Mouse (Mus musculus) liver, adult 2 months (tissue): Measurements from ENCODE around the gene Chrne. TPM values are rescaled to one million over a fixed set of nuclear protein-coding genes. Genes with fewer than 3 reads are reported as not detected.
A peak's percentile ranks its signal among the peaks of the same experiment; 100 is the strongest.

ENCODE experiments used
- DNase-seq: peaks from one replicate; pipeline ENCODE4 v3.0.0-alpha.2; 2011; ENCODE audit warnings: low read depth, low spot score; ENCODE audit errors: extremely low read depth
- H3K27ac ChIP-seq: fragments of 200-500 bp; replicated peaks from 2 replicates; pipeline ENCODE4 v1.5.1; 2012; ENCODE audit warnings: low read depth, mild to moderate bottlenecking, control low read depth, inconsistent platforms, low read length; ENCODE audit not compliant: insufficient read depth
- H3K27me3 ChIP-seq: fragments of 200-500 bp; 2 replicates; pipeline ENCODE4 v1.6.1; 2012; ENCODE audit warnings: mild to moderate bottlenecking, moderate library complexity, low read length, inconsistent platforms; ENCODE audit not compliant: control insufficient read depth, insufficient read depth
- H3K36me3 ChIP-seq: fragments of 200-500 bp; 2 replicates; pipeline ENCODE4 v1.6.1; 2012; ENCODE audit warnings: low read length, inconsistent platforms; ENCODE audit not compliant: control insufficient read depth, insufficient read depth
- H3K4me1 ChIP-seq: fragments of 200-500 bp; 2 replicates; pipeline ENCODE4 v1.6.1; 2011; ENCODE audit warnings: low read length; ENCODE audit not compliant: control insufficient read depth, insufficient read depth
- H3K4me3 ChIP-seq: fragments of 200-500 bp; 2 replicates; pipeline ENCODE4 v1.5.1; 2011; ENCODE audit warnings: low read depth, mild to moderate bottlenecking, control low read depth, low read length, moderate library complexity; ENCODE audit not compliant: insufficient read depth
- H3K79me2 ChIP-seq: fragments of 200-500 bp; 2 replicates; pipeline ENCODE4 v1.6.1; 2012; ENCODE audit warnings: inconsistent platforms, mild to moderate bottlenecking, low read length, moderate library complexity; ENCODE audit not compliant: control insufficient read depth, insufficient read depth
- H3K9ac ChIP-seq: fragments of 200-500 bp; 2 replicates; pipeline ENCODE4 v1.6.1; 2012; ENCODE audit warnings: low read depth, mild to moderate bottlenecking, control low read depth, inconsistent platforms, low read length
- CTCF ChIP-seq: fragments of 200-500 bp; IDR thresholded peaks from 2 replicates; pipeline ENCODE4 v1.5.1; 2011; ENCODE audit warnings: low read depth, low read length, control low read depth
- POLR2A ChIP-seq: fragments of 200-500 bp; IDR thresholded peaks from 2 replicates; pipeline ENCODE4 v1.6.1; 2011; ENCODE audit warnings: low read length, control low read depth; ENCODE audit not compliant: insufficient read depth; ENCODE audit errors: extremely low read depth
- WGBS: fragments of 180-500 bp; shearing (Covaris S2); methylation state at CpG from one replicate; pipeline ENCODE4 v1.1.7; 2018; 5-methylcytosine and 5-hydroxymethylcytosine counted together
- polyA plus RNA-seq: library from polyadenylated mRNA; depleted of rRNA; stranded (reverse); fragments of >200 nt; gene quantifications from 2 replicates; pipeline ENCODE4 v1.2.3, GENCODE M21; 2012
- total RNA-seq: library from RNA; depleted of rRNA; stranded (reverse); fragments of >200 nt; gene quantifications from 2 replicates; pipeline ENCODE4 v1.2.3, GENCODE M21; 2014

Gene Chrne
- total and polyA plus RNA-seq, 2 experiments = 0.09 to 1.3 TPM

DNA sequence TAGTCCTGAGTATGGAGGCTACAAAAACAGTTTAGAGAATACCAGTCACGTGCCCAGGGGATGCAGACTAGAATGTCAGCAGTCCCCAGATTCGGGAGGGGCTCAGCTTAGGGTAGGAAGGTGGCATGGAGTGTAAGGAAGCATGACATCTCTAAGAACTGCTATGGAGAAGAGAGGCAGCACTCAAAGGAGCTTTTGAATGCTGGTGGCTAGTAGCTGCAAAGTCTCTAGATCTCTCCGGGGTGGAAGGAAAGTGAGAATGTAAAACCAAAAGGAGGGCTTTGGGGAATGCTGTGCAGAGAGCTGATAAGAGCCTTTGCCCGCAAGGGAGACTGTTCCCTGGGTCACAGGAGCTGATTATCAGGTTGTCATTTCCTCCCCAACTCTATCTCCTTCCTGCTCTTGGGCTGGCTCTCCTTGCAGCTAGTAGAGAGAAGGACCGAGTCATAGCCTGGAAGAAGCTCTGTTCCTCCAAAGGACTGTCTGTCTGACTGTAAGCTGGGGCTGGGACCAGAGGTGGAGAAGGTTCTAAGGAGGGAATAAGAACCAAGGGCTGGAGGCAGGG is 19.8 kb upstream of the Chrne start, which contains the start of gene Gp1ba:
TSS of gene Gp1ba (plus strand) at position 409 of the 565 bp plus-strand sequence.
- Histone ChIP-seq H3K27ac (no peak within 1 kb of the TSS; the same call in 1 of the 2 replicates), H3K4me3 (no peak within 1 kb of the TSS), H3K9ac (no peak within 1 kb of the TSS), H3K79me2 (no peaks in the 10 kb centered on the region), H3K4me1 (no peaks in the 10 kb centered on the region; the same call in 1 of the 2 replicates), H3K36me3 (no peaks in the 10 kb centered on the region), H3K27me3 (no peaks in the 10 kb centered on the region)
- no peak for DNase-seq
- 39% methylated on average over 5 of the region's 5 CpGs for WGBS
- no peak for TF ChIP-seq POLR2A
- TF ChIP-seq CTCF = no peak

DNA sequence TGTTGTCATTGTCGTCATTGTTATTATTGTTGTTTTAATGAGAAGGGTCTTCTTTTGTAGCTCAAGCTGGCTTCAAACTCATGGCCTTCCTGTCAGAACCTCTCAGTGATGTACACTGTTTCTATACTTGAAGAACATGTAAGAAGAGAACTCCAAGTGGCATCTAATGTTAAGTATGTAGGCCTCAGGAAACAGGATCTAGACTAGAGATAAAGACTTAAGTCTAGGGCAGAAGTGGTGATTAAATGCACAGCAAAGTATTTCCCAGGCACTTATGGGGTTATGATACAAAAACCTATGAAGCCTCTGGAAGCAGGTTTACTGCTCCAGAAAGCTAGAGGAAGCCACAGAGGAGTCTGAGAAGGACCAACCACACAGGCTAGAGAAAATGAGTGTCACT is 19.3 kb upstream of the Chrne start:
- Histone ChIP-seq H3K79me2 (no peaks in the 10 kb centered on the region), H3K27me3 (no peaks in the 10 kb centered on the region), H3K9ac (no peak overlapping the region), H3K27ac (no peak overlapping the region; the same call in 1 of the 2 replicates), H3K4me3 (no peak overlapping the region), H3K4me1 (no peaks in the 10 kb centered on the region; the same call in 1 of the 2 replicates), H3K36me3 (no peaks in the 10 kb centered on the region)
- 85% methylated on average over 1 of the region's 1 CpGs for WGBS
- DNase-seq = no peak
- TF ChIP-seq CTCF (no peak), POLR2A (no peak)

DNA sequence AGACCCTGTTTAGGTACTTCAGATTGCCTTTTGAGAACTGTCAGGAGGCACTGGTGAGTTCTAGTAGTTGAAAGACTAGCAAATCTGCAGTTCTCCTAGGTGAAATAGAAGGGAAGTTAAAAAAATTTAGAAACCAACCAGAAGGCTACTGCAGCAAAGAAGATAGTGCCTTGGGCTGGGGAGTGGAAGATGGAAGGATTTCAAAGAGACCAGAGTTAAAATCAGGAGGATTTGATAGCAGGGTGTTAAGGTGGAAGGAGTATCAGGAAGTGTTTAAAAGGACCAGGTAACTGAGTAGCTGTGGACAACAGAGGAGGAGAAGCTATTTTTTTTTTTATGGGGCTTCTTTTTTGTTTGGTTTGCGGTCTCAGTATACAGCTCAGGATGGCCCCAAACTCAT is 18.7 kb upstream of the Chrne start:
- Histone ChIP-seq H3K36me3 (no peaks in the 10 kb centered on the region), H3K9ac (no peak overlapping the region), H3K27ac (no peak overlapping the region), H3K27me3 (no peaks in the 10 kb centered on the region), H3K4me1 (no peaks in the 10 kb centered on the region; the same call in 1 of the 2 replicates), H3K4me3 (no peak overlapping the region), H3K79me2 (no peaks in the 10 kb centered on the region)
- 96% methylated on average over 1 of the region's 1 CpGs for WGBS
- no peak for DNase-seq
- no peak for TF ChIP-seq CTCF
- no peak for TF ChIP-seq POLR2A

DNA sequence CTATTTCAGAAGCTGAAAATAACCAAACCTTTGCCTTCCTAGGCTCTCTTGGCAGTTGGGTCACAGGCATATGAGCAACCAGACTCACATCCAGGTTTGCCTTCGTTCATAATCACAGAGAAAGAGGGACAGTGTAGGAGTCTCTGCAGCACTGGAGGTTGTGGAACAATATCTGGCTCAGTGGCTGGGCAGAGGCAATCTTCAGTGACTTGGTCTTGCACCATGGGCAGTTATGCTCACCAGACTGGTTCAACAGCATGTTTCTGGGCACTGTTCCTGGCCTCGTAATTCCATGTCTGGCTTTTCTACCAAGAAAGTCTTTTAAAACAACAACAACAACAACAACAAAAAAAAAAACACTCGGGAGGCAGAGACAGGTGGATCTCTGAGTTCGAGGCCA is 16.6 kb upstream of the Chrne start:
- Histone ChIP-seq H3K27ac (no peak overlapping the region), H3K27me3 (no peaks in the 10 kb centered on the region), H3K4me3 (no peak overlapping the region), H3K79me2 (no peaks in the 10 kb centered on the region), H3K9ac (no peak overlapping the region), H3K36me3 (no peaks in the 10 kb centered on the region), H3K4me1 (peaks cover 3% of the 10 kb centered on the region; the same call in 1 of the 2 replicates)
- DNase-seq = no peak
- 94% methylated on average over 4 of the region's 4 CpGs for WGBS
- no peak for TF ChIP-seq CTCF
- TF ChIP-seq POLR2A = no peak

DNA sequence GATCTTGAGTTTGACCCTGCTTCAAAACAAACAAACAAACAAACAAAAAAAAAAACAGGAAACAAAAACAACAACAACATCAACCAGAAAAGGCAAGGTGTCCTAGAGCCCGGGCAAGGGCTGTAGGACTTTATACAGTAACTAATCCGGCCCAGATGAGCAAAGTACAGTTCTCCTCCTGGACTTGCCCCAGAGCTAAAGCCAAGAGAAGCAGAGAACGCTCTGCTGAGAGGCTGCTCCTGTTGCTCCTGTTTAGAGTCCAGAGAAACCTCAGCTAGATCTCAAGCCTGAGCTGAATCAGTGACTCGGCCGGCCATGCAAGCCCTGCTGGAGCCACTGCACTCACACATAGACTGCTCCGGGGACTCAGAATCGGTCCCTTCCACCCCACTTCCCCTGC is 11.1 kb upstream of the Chrne start:
- H3K27me3 ChIP-seq = no peaks in the 10 kb centered on the region
- 19% methylated on average over 7 of the region's 7 CpGs for WGBS
- H3K27ac ChIP-seq = peak overlapping the region; percentile 88
- H3K4me3 ChIP-seq = peak overlapping the region; percentile 31; the same call in 1 of the 2 replicates
- peak overlapping the region; percentile 69 for H3K9ac ChIP-seq
- H3K36me3 ChIP-seq = no peaks in the 10 kb centered on the region
- peak; percentile 90 for DNase-seq
- H3K79me2 ChIP-seq = no peaks in the 10 kb centered on the region
- H3K4me1 ChIP-seq = peaks cover 13% of the 10 kb centered on the region
- TF ChIP-seq CTCF (no peak), POLR2A (0 out of 2 replicates have a peak, but pooled peaks have one; percentile 9)

DNA sequence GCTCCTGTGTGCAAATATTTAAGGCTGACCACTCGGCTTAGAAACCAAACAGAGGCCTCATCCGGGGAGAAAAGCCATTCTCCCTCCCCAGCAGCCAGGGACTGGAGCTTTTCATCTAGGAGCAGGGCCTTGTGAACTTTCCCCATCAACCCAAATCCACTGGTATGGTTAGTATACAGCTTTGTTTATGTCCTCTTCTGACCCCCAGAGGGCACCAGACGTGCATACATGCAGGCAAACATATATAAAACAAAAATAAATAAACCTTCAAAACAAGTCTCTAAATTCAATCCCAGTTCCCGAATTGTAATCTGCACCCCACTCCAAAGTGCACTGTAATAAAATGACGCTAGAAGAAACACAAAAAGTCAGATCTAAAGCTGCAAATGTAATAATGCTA is 10.5 kb upstream of the Chrne start:
- no peak for DNase-seq
- peaks cover 13% of the 10 kb centered on the region for H3K4me1 ChIP-seq
- no peaks in the 10 kb centered on the region for H3K36me3 ChIP-seq
- TF ChIP-seq CTCF (peak; percentile 29), POLR2A (no peak)
- 27% methylated on average over 5 of the region's 5 CpGs for WGBS
- no peak overlapping the region for H3K27ac ChIP-seq
- no peaks in the 10 kb centered on the region for H3K27me3 ChIP-seq
- no peak overlapping the region for H3K9ac ChIP-seq
- no peak overlapping the region for H3K4me3 ChIP-seq
- no peaks in the 10 kb centered on the region for H3K79me2 ChIP-seq
